Mouse (Mus musculus): ENCODE measurements around the gene Pim3.

- TF ChIP-seq TAL1 (IDR thresholded peaks at IDR 0.05; ENCODE audit: low read length) (no peak), GATA1 (IDR thresholded peaks at IDR 0.05; ENCODE audit: low read length) (no peak)
Measured at GRCm38 (mm10) chr15:88868024-88868742, 6.2 kb downstream of the Pim3 start.

Measured in erythroblast, embryonic 14.5 days (primary cell).